Mouse (Mus musculus): ENCODE measurements around the gene Ranbp10.

Ranbp10 gene

GRCm38 (mm10) chr8:105788927-105789326 is 38.2 kb downstream of the Ranbp10 start:
- DNase-seq (ENCODE audit: low read depth): no peak

- peak; percentile 65 for DNase-seq (ENCODE audit: low read depth)
Observed at GRCm38 (mm10) chr8:105788241-105788640, 38.9 kb downstream of the Ranbp10 start.

GRCm38 (mm10) chr8:105780298-105780697 is 46.9 kb downstream of the Ranbp10 start:
- no peak for DNase-seq (ENCODE audit: low read depth)

DNA sequence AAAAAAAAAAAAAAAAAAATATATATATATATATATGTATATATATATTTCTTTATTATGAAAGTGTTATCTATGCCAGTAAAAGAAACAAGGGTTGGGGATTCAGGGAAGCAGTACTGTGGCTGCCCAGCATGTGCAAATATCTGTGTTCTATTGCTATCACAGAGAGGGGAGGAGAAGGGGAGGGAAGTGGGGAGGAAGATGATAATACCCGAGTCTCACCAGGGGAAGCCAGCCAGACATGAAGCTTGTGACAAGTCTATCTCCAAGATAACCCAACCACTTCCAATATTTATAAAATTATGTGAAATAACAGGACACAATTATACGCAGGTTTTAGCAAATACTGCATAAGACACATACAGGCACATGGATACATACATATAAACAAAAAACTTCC is 49.3 kb downstream of the Ranbp10 start:
- DNase-seq (ENCODE audit: low read depth): no peak

GRCm38 (mm10) chr8:105774498-105774897 is 52.7 kb downstream of the Ranbp10 start:
- DNase-seq (ENCODE audit: low read depth): no peak

GRCm38 (mm10) chr8:105773441-105773861 is 53.7 kb downstream of the Ranbp10 start:
- DNase-seq (ENCODE audit: low read depth): no peak

DNA sequence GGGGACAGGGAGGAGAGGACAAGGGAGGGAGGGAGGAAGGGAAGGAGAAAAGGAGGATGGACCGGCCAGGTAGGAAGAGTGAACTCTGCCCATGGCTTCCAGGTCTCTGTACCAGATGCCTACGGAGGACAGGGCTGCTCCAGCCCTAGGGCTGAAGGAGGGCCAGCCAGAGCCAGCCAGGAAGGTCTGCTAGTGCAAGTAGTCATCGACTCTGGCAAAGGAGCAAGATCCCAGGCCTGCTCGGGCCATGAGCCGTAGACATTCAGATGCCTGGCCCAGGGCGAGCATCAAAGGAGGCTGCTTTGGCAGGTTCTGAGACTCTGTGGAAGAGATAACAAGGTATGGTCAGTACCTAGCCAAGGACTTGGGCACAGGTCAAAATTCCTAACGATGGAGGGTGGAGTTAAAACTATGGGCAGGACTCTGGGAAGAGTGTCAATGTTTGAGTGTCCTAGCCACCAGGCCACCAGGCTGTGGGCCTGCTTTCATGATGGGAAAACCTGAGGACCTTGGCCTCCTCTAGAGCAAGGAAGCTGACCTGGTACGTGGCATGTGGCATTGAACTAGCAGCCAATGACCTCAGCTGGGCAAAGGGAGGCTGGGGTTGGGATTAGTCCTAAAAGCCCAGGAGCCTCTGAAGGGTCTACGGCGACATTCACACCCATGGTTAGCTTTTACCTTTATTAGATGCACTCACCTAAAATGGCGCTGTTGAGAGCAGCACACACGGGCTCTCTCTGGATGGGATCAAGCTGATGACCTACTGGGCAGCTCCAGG is 55.6 kb downstream of the Ranbp10 start:
- DNase-seq (ENCODE audit: low read depth): no peak

DNA sequence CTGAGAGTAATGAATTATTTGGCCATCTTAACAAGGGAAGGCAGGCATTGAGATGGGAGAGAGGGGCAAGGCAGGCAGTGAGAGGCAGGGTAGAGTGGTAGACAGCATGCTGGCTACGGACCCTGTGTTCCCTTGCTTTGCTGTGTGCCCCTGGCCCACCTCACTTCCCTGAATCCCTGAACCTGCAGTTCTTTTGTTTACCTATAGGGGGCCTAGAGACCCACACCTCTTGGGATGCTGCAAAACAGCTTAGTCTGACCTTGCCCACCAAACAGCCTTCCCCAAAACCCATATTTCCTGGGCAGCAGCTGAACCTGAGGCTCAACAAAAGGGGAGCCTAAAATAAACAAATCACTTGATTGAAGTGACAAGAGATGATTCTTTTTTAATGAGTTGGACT is 56.5 kb downstream of the Ranbp10 start:
- no peak for DNase-seq (ENCODE audit: low read depth)

GRCm38 (mm10) chr8:105768485-105769257 is 58.5 kb downstream of the Ranbp10 start:
- no peak for DNase-seq (ENCODE audit: low read depth)

- peak; percentile 93 for DNase-seq (ENCODE audit: low read depth)
Observed at GRCm38 (mm10) chr8:105758277-105759108, 68.7 kb downstream of the Ranbp10 start, which contains the start of gene Gfod2. TSS of gene Gfod2 (minus strand) at chr8:105758664.

- no peak for DNase-seq (ENCODE audit: low read depth)
Observed at GRCm38 (mm10) chr8:105757796-105758276, 69.3 kb downstream of the Ranbp10 start.

DNA sequence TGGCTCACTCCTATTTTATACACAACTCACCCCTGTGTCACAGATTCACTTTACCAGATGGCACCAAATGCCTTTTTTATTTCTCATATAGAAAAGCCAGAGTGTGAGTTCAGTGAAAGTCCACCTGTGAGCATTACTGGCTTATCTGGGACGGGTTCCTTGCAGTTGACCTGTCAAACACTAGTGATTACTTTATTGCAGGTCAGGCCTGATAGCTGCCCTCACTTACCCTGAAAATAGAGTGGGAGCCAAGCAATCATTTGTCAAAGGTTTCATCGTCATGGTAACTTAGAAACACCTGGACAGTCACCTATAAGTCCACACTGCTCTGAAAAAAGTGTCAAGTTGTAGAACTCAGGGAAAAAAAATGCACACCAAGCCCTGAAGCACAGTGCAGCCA is 72.5 kb downstream of the Ranbp10 start:
- no peak for DNase-seq (ENCODE audit: low read depth)

DNA sequence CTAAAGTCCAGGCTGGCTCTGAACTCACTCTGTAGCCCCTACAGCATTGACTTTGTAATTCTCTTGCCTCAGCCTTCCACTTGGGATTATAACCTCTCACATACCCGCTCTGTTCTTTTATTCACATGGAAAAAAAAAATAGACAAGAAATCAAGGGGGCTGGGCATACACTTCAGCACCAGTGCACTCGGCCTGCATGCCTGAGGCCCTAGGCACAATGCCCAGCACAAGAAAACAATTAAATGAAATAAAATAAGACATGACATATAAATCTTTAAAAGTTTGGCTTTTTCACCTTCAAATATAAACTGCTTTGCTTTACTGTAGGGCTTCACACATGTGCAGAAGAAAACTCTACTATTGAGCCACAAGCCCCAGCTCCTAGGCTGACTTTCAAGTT is 73.2 kb downstream of the Ranbp10 start:
- no peak for DNase-seq (ENCODE audit: low read depth)

GRCm38 (mm10) chr8:105750606-105751005 is 76.5 kb downstream of the Ranbp10 start:
- no peak for DNase-seq (ENCODE audit: low read depth)

DNA sequence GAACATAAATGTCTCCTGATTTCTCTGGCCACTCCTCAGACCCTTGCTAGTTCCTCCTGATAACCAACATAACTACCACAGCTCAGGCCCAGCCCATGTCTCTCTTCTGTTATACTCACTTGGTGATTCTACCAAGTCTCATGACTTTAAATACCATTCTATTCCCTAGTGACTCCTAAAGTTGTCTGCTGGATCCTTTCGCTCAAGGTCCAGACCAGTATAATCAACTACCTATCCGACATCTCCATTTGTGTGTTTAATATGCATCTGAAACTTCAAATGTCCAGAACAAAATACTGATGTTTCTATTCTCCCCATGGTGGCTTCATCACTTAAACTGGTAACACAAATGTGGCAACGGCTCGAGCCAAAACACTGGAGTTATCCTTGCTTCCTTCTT is 83.8 kb downstream of the Ranbp10 start:
- DNase-seq (ENCODE audit: low read depth): no peak

DNA sequence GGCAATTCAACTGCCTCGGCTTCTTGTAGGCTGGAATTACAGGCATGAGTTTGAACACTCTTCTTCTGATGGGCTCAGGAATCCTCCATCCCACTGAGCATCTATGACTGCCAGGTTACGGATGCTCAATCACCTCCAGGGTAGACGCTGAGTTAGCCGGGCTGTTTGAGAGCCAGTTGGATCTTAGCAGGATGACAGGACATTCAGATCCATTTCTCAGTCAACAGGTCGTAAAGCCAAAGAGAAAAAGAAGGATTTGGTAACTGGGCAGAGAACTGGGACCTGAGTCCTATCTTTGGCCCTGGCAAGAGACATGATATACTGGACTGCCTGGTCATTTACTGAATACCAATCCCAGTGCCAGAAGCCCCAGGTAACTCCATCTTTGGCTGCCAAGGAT is 87.9 kb downstream of the Ranbp10 start:
- DNase-seq (ENCODE audit: low read depth): no peak

DNA sequence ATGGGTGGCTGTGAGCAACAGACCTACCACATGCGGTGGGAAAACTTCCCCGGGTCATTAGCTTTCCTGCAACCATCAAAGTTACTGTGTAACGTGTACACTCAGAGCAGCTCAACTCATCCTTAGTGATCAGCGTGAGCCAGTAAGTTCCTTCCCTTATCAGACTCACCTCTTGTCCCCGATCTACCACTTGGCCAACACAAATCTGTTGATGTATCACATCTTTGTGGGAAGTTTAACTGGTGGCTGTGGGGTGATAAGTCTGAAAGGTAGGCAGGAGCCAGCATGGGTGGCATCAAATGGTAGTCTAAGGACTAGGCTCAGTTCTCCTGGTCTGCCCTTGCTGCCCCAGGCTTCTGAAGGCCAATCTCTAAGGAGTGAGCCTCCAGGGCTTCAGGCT is 95.0 kb downstream of the Ranbp10 start:
- DNase-seq (ENCODE audit: low read depth): peak; percentile 29

DNA sequence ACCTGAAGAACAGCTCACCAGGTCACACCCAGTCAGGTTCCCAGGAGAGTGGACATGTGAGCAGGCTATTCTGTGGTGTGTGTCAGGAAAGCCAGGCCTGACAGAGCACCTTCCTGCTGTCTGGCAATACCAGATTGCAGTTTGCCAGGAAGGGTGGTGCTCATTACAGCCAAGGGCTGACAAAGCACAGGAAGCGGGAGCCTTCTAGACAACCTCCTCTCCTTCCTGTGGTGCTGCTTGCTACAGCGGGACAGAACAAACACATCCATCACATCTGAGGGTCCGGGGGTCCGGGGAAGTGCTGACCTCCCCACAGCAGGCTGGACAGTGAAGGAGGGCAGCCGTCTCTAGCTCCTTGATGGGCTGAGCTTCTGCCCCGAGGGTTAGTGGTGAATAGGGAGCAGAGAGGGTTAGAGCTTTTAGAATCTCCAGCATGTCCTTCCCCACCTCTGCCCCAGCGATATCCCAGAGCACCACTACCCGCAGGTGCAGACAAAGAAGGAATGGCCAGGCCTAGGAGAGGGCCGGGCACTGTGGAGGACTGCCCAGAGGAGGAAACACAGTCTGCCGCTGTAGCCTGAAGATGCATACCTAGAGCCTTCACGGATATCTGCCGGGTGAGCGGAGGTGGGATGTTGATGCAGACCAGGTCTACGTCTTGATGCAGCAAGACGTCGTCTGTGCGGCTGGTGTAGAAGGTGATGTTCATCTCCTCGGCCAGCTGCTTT is 99.6 kb downstream of the Ranbp10 start:
- DNase-seq (ENCODE audit: low read depth): no peak

DNA sequence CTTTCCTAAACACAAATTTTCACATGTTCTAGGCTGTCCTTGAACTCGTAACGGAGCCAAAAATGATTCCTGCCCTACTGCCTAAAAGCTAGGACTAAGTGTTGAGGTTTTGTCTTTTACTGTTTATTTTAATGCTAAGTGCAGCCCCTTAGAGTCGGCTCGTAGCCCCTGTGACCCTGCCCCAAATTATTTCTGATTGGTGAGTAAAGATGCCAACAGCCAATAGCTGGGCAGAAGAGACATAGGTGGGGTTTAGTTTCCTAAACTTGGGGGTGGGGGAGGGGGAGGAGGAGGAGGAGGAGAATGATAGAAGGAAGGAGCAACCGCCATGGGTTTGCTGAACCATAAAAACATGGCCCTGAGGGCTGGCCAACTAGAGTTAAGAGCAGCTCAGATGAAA is 101.4 kb downstream of the Ranbp10 start:
- DNase-seq (ENCODE audit: low read depth): no peak

- no peak for DNase-seq (ENCODE audit: low read depth)
Observed at GRCm38 (mm10) chr8:105722861-105723260, 104.3 kb downstream of the Ranbp10 start.

GRCm38 (mm10) chr8:105719637-105720036 is 107.5 kb downstream of the Ranbp10 start:
- no peak for DNase-seq (ENCODE audit: low read depth)
